Mouse (Mus musculus) hindbrain, embryonic 11.5 days (tissue): ENCODE measurements around the gene Mrpl23. TPM values are rescaled to one million over a fixed set of nuclear protein-coding genes. Genes with fewer than 3 reads are reported as not detected.

Experiments used
- ATAC-seq: fragments of 200-750 bp; cut with Nextera tagmentation; 2 replicates; pipeline ENCODE4 v1.8.0; 2017; ENCODE audit warnings: mild to moderate bottlenecking, moderate TSS enrichment, moderate library complexity; ENCODE audit not compliant: low FRiP score
- DNase-seq: peaks from one replicate; pipeline ENCODE4 v3.0.0-alpha.2; 2015; ENCODE audit warnings: low spot score
- H3K27ac ChIP-seq: fragments of 300-500 bp; sonication (generic); 2 replicates; pipeline ENCODE4 v1.5.1; 2014; ENCODE audit warnings: mild to moderate bottlenecking, low read depth, low read length
- H3K27me3 ChIP-seq: fragments of 300-500 bp; sonication (generic); 2 replicates; pipeline ENCODE4 v1.6.1; 2014; ENCODE audit warnings: mild to moderate bottlenecking, low read length, moderate library complexity, mixed read lengths; ENCODE audit not compliant: control insufficient read depth, insufficient read depth
- H3K36me3 ChIP-seq: fragments of 300-500 bp; sonication (generic); 2 replicates; pipeline ENCODE4 v1.6.1; 2014; ENCODE audit warnings: mild to moderate bottlenecking, low read length, moderate library complexity, mixed read lengths; ENCODE audit not compliant: control insufficient read depth, insufficient read depth
- H3K4me1 ChIP-seq: fragments of 300-500 bp; sonication (generic); replicated peaks from 2 replicates; pipeline ENCODE4 v1.6.1; 2014; ENCODE audit warnings: low read length, mixed read lengths; ENCODE audit not compliant: control insufficient read depth, insufficient read depth
- H3K4me2 ChIP-seq: fragments of 300-500 bp; sonication (generic); replicated peaks from 2 replicates; pipeline ENCODE4 v1.6.1; 2014; ENCODE audit warnings: mild to moderate bottlenecking, low read depth, low read length
- H3K4me3 ChIP-seq: fragments of 300-500 bp; sonication (generic); 2 replicates; pipeline ENCODE4 v1.5.1; 2014; ENCODE audit warnings: low read depth, low read length
- H3K9ac ChIP-seq: fragments of 300-500 bp; sonication (generic); 2 replicates; pipeline ENCODE4 v1.6.1; 2014; ENCODE audit warnings: low read depth, low read length
- H3K9me3 ChIP-seq: fragments of 300-500 bp; sonication (generic); 2 replicates; pipeline ENCODE4 v1.6.1; 2016; ENCODE audit warnings: low read length; ENCODE audit not compliant: control insufficient read depth
- WGBS: fragments of 180-500 bp; shearing (Covaris S2); extraction: QIAGEN DNeasy Blood & Tissue Kit; methylation state at CpG from one replicate; pipeline ENCODE4 v1.1.7; 2014; 5-methylcytosine and 5-hydroxymethylcytosine counted together
- polyA plus RNA-seq: library from polyadenylated mRNA; unstranded; fragments of >200 nt; fragmentation: Nextera tagmentation; extraction: Ambion mirVana; gene quantifications from 2 replicates; pipeline ENCODE4 v1.2.1, GENCODE M21; 2014

The Mrpl23 gene
- polyA plus RNA-seq, 1 experiment from 2014 or later, result 13.5 TPM

DNA sequence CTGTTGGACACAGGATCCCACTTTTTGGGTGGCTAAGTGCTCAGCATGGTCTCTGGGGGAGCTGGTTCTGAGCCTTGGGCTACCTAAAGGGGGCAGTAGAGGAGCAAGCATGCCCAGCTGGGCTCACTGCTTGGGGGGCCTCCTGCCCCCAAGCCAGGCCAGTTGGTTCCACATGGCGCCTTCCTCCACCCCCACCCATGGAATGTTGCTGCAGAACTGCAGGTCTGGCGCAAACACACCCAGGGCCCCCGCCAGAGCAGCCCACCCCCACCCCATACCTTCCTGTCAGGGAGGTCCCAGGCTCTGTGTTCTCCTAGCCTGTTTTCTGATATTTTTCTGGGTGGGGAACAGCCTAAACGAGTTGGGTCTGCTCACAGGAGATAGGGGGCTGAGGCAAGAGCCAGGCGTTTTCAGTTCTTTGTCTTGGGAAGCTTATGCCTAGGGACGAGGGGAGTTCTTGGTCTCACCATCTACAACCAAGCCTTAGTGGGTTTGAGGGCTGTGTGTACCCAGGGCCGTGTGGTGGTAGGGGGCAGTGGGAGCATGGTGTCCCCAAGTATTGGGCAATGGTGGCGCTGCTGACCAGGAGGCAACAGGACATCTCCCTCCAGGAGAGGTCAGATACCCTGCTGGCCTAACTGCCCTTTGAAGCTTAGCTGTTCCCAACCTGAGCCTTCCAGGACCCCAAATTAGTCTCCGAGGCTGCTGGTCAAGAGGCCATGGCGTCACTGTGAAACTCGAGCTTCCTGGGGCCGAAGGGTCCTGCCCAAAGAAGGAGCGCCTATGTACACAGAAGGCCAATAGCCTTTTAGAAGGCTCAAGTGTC is 20.3 kb downstream of the Mrpl23 start:
- no peak for DNase-seq
- Histone ChIP-seq H3K27me3 (no peaks in the 10 kb centered on the region), H3K4me2 (no peak overlapping the region), H3K9ac (no peak overlapping the region), H3K9me3 (no peaks in the 10 kb centered on the region), H3K4me1 (peaks cover 4% of the 10 kb centered on the region), H3K36me3 (no peaks in the 10 kb centered on the region), H3K27ac (peak overlapping the region; percentile 51; the same call in 1 of the 2 replicates), H3K4me3 (no peak overlapping the region)
- no peak for ATAC-seq
- 49% methylated on average over 13 of the region's 13 CpGs for WGBS

DNA sequence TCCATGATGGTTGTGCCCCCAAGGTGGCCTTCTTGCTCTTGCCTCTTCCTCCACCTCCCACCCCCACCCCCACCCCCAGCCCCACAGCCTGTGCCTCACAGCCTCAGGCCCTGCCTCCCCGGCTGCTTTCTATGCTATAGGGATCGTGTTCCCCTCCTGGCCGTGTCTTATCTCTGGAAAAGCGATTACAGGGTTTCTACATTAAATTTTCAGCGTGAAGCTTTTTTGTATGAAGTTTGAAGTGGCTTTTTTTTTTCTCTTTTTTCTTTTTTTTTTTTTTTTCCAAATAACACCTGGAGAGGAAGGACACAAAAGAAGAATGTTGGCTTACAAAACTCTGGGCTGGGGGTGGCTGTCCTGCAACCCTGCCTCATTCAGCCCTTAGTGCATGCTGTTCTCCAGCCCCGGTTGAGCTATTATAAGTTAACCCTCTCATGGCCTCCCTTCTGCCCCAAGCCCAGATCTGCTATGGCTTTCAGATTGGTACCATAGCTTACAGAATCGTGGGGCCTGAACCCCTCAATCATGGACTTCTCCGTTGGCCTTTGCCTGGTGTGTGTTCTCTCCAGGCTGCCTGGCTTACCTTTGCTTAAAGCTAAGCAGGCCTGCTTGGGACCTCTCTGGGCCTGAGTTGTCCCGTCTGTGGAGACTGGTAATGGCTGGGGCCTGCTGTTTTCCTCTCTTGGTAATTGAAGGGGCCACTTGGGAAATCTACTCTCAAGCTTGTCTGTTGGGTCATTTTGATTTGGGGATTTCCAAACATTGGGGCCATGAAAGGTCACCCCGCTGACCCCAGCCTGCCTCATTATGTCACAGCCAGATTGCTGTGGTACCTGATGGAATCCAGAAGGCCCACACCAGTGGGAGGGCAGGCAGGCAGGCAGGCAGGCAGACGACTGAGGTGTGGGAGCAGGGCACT is 21.2 kb downstream of the Mrpl23 start:
- H3K27ac ChIP-seq, result peak overlapping the region; percentile 47; the same call in 1 of the 2 replicates
- ATAC-seq, result no peak

DNA sequence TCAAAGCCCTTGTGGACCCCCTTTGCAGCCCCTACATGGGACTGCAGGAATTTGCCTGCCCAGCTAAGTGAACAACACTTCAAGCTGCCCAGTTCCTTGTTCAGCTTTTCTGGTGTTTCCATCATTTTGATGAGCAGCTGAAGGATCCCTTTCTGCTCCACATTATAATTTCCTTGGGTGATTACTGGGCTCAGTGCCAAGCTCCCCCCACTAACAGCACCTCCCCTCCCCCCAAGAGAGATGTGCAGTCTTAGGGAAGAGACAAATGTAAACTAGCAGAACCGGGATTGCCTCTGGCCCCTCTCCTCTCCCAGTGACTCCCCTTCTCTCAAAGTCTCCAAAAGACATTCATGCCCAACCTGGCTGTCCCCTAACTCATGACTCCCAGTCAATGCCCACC is 22.1 kb downstream of the Mrpl23 start:
- 57% methylated on average over 1 of the region's 1 CpGs for WGBS
- no peak for DNase-seq
- ATAC-seq, result no peak
- Histone ChIP-seq H3K27ac (no peak overlapping the region), H3K9me3 (no peaks in the 10 kb centered on the region), H3K36me3 (no peaks in the 10 kb centered on the region), H3K4me2 (no peak overlapping the region), H3K4me1 (peaks cover 3% of the 10 kb centered on the region), H3K27me3 (no peaks in the 10 kb centered on the region), H3K9ac (no peak overlapping the region), H3K4me3 (no peak overlapping the region)

More for the DNA sequence above, 21.2 kb downstream of the Mrpl23 start:
- Histone ChIP-seq H3K9ac (no peak overlapping the region), H3K4me2 (no peak overlapping the region), H3K27me3 (no peaks in the 10 kb centered on the region), H3K36me3 (no peaks in the 10 kb centered on the region), H3K4me3 (no peak overlapping the region), H3K4me1 (peaks cover 3% of the 10 kb centered on the region), H3K9me3 (no peaks in the 10 kb centered on the region)
- 39% methylated on average over 11 of the region's 11 CpGs for WGBS
- DNase-seq, result no peak

DNA sequence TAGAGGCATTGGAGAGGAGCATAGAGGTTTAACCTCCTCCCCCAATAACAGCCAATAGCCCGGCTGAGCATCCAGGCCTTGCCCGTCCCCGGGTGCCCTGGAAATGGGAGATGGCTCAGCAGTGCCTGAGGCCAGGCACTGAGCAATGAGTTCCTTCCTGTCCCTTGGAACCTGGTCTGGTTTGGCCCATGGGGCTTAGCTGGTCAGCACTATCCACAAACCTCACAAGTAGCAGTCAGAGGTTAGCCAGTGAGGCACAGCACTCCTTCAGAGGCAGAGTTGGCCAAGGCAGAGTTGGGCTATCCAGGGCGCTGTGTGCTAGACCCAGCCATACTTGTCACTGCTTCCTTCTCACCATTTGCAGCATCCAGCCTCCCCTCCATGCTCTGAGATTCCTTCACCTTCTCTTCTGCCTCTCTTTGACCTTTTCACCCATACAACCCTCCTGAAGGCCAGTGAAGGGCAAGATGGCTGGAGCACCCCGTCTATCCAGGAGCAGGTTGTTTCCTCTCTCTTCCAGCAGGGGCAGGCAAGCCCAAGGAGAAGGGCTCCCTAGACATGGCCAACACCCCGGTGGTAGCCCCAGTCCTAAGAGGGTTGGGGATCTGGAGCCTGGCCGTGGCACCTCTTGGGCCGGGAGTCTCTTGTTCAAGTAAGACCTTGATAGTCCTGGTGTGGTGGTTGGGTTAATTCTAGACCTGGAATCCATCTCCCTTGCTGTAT is 23.0 kb downstream of the Mrpl23 start:
- Histone ChIP-seq H3K9me3 (no peaks in the 10 kb centered on the region), H3K4me3 (no peak overlapping the region), H3K4me2 (no peak overlapping the region), H3K9ac (no peak overlapping the region), H3K27me3 (no peaks in the 10 kb centered on the region), H3K36me3 (no peaks in the 10 kb centered on the region), H3K27ac (no peak overlapping the region), H3K4me1 (peaks cover 3% of the 10 kb centered on the region)
- ATAC-seq (no peak), DNase-seq (no peak)
- WGBS, result 86% methylated on average over 8 of the region's 8 CpGs

DNA sequence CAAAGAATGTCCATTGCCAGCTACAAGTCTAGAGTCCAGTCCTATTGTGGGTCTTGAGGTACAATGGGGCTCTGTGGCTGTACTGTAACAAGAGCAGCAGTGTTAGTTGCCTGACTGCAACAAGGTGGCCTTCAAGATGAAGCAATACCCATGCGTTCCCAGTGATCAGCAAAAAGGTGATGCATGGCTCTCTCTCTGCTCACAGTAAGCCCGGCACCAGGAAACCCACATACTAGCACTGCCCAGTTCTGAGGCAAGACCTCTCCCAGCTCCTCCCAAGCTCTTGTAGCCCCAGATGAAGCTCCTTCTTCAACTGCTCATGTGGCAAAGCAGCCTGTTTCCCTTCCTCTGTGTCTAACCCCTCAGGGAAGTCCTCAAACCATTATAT is 23.6 kb downstream of the Mrpl23 start:
- H3K9me3 ChIP-seq, result no peaks in the 10 kb centered on the region
- no peak overlapping the region for H3K4me3 ChIP-seq
- H3K4me2 ChIP-seq, result no peak overlapping the region
- no peaks in the 10 kb centered on the region for H3K27me3 ChIP-seq
- DNase-seq, result no peak
- WGBS, result 90% methylated on average over 2 of the region's 2 CpGs
- H3K9ac ChIP-seq, result no peak overlapping the region
- no peak overlapping the region for H3K27ac ChIP-seq
- ATAC-seq, result no peak
- H3K4me1 ChIP-seq, result peaks cover 3% of the 10 kb centered on the region
- no peaks in the 10 kb centered on the region for H3K36me3 ChIP-seq

DNA sequence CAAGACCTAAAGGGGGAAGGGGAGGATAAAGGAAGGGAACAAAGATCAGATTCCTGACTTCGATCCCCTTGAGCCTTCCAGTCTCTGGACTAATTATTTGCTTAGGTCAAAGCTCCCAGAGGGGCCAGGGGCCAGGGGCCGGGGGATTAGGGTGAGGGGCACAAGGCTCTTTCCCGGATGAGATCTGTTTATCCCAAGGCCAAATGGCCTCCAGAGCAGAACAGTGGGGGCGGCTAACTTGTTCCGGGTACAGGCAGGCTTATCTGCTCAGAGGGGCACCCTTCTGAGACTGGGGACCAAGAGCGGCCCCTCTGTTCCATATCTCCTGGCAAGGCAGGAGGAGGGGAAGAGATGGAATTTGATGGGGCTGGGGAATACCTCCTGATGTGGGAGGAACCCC is 25.2 kb downstream of the Mrpl23 start:
- 56% methylated on average over 6 of the region's 6 CpGs for WGBS
- Histone ChIP-seq H3K4me3 (no peak overlapping the region), H3K4me1 (peaks cover 7% of the 10 kb centered on the region), H3K9ac (no peak overlapping the region), H3K36me3 (no peaks in the 10 kb centered on the region), H3K9me3 (no peaks in the 10 kb centered on the region), H3K4me2 (no peak overlapping the region), H3K27me3 (no peaks in the 10 kb centered on the region), H3K27ac (no peak overlapping the region)
- ATAC-seq, result no peak
- no peak for DNase-seq

DNA sequence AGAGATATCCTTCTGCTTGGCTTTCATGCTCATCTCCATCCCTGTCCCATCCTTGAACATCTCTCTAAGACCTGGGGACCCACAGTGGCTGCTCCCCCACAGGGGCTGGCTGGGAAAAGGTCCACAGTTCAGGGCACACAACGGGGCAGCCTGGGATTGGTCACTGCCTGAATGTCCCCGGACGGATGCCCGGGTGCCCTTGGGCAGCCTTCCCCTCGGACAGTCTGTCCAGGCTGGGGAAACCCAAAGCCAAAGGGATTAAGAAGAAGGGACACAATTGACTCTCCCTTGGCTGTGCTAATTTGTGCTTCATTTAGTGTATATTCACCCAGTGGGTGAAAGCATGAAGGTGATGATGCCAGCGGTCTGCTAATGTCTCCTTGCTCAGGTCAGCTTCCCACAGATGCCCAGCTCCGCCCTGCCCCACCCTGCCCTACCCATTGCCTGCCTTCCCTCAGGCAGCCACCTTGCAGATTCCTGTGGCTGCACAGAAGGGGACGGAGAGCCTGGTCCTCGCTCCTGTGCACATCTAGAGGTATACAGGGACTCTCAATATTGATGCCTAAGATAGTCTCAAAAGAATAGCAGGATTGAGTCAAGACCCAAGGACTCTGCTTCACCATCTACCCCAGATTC is 26.1 kb downstream of the Mrpl23 start:
- H3K27ac ChIP-seq, result no peak overlapping the region
- WGBS, result 90% methylated on average over 9 of the region's 9 CpGs
- ATAC-seq, result no peak

DNA sequence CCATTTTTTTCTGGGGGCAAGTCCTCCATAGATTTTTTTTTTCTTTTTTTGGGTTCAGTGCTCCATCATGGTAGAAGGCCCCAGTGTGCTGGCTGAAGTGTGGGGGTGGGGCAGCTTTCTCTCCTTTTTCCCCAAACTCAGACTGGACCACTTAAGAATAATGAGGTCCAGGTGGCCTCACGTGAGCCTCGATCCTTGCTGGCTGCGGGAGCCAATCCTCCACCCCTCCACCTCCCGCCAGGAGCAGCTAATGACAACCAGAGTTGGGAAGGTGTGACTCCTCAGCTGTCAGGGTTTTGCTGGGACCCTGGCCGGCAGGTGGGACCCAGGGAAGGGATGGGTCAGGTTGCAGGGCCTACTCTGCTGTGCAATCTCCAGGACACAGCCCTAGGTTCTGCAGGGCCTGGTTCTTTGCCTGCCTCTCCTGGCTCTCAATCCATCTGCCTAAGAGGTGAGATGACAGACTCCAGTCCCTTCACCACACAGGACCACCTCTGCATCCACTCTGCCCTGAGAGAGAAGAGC is 27.2 kb downstream of the Mrpl23 start:
- DNase-seq (no peak), ATAC-seq (no peak)
- Histone ChIP-seq H3K27me3 (no peaks in the 10 kb centered on the region), H3K4me2 (no peak overlapping the region), H3K9ac (no peak overlapping the region), H3K4me1 (peaks cover 6% of the 10 kb centered on the region), H3K9me3 (no peaks in the 10 kb centered on the region), H3K27ac (no peak overlapping the region), H3K4me3 (no peak overlapping the region), H3K36me3 (no peaks in the 10 kb centered on the region)
- WGBS, result 49% methylated on average over 5 of the region's 5 CpGs

More for the DNA sequence above, 26.1 kb downstream of the Mrpl23 start:
- H3K4me2 ChIP-seq, result no peak overlapping the region
- no peaks in the 10 kb centered on the region for H3K36me3 ChIP-seq
- H3K4me1 ChIP-seq, result peaks cover 9% of the 10 kb centered on the region
- DNase-seq, result no peak
- H3K27me3 ChIP-seq, result no peaks in the 10 kb centered on the region
- H3K9me3 ChIP-seq, result no peaks in the 10 kb centered on the region
- H3K9ac ChIP-seq, result no peak overlapping the region
- no peak overlapping the region for H3K4me3 ChIP-seq
